Comparison of ENCODE assay signal across 14 mouse cellular contexts in the genomic region with DNA sequence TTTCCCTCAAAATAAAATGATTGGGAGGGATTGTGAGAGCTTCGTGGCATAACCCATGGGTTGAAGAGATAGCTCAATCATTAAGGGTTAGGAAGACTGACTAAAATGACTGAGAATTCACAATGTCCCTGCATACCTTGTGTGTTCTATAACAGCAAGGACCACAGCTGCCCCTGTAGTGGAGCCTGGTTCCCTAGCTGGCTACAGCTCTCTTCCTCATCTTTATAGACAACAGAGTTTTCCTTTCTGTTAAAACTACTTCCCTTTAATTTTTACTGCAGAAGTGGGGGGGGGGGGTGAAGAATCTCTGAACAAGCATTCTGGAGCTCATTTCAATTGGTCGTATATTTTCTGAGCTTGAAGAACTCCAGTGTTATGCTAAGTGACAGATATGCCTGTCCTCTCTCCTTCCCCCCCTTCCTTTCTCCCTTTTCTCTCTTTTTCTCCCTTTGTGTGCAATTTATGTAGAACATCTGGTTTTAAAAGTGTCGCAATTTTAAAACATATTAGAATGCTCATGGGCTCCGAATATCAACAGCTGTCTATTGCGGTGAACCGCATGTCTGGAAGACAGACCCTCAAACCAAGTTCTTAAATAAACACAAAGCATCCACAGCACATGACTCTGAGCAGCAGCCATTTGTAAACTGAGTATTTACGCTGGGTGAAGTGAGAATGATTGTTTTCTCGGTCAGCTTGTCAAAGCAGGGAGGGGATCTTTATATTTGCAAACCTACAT.
DNase-seq lines count a peak whose midpoint lies in the region; ATAC-seq and TF ChIP-seq lines count a peak whose summit lies in the region.
"Had no signal": no experiment of that assay in that cellular context is flagged by ENCODE, and none has a peak within 500 bp of the region (broad histone marks: within the 10 kb centered on the region; RNA-seq: fewer than 3 reads in every experiment).

No protein-coding gene starts in this region.

- H3K4me2 ChIP-seq in stomach, embryonic 14.5 days (replicated peaks; ENCODE audit: low read depth, low read length) = no peak overlapping the region
- H3K4me2 ChIP-seq in stomach, postnatal 0 days (replicated peaks; ENCODE audit: low read depth) = no peak overlapping the region
- H3K4me2 ChIP-seq in intestine, embryonic 16.5 days (ENCODE audit: low read depth, low read length) = no peak overlapping the region
- H3K4me2 ChIP-seq in hindbrain, postnatal 0 days (ENCODE audit: low read depth, low read length) = no peak overlapping the region
- H3K4me2 ChIP-seq: liver, embryonic 11.5 days had no signal

- H3K27ac ChIP-seq in stomach, embryonic 14.5 days (ENCODE audit: low read length) = peak overlapping the region; percentile 30; the same call in 1 of the 2 replicates
- no peak overlapping the region for H3K27ac ChIP-seq in stomach, postnatal 0 days (replicated peaks)
- peak overlapping the region; percentile 26 for H3K27ac ChIP-seq in intestine, embryonic 16.5 days (ENCODE audit: low read length)
- no peak overlapping the region for H3K27ac ChIP-seq in hindbrain, postnatal 0 days

- WGBS in stomach, embryonic 14.5 days = 33% methylated on average over 8 of the region's 8 CpGs
- WGBS in stomach, postnatal 0 days = 33% methylated on average over 8 of the region's 8 CpGs
- 42% methylated on average over 8 of the region's 8 CpGs for WGBS in intestine, embryonic 16.5 days
- WGBS in hindbrain, postnatal 0 days = 81% methylated on average over 8 of the region's 8 CpGs

- H3K4me3 ChIP-seq in stomach, embryonic 14.5 days (ENCODE audit: low read depth, low read length) = no peak overlapping the region
- no peak overlapping the region for H3K4me3 ChIP-seq in stomach, postnatal 0 days (ENCODE audit: low read depth, low read length)
- H3K4me3 ChIP-seq in intestine, embryonic 16.5 days (ENCODE audit: low read length) = no peak overlapping the region
- no peak overlapping the region for H3K4me3 ChIP-seq in hindbrain, postnatal 0 days (ENCODE audit: low read length)
- H3K4me3 ChIP-seq: myocyte had no signal

- DNase-seq in kidney, postnatal 14 days = peak; percentile 14
- DNase-seq in kidney, postnatal 36 days = no peak
- no peak for DNase-seq in stomach, postnatal 0 days (ENCODE audit: low spot score)
- no peak for DNase-seq in hindbrain, postnatal 0 days (ENCODE audit: low spot score)
- no peak for DNase-seq in cerebellum, adult 8-10 months
- DNase-seq: cerebellum, postnatal 10 days; embryo, embryonic 11 days; forebrain, postnatal 0 days; midbrain, embryonic 14.5 days; right cerebral cortex, postnatal 4 days had no signal

- no peak overlapping the region for H3K9ac ChIP-seq in stomach, embryonic 14.5 days (replicated peaks; ENCODE audit: low read depth, low read length)
- no peak overlapping the region for H3K9ac ChIP-seq in stomach, postnatal 0 days (ENCODE audit: low read length)
- no peak overlapping the region for H3K9ac ChIP-seq in intestine, embryonic 16.5 days (ENCODE audit: low read depth, low read length)
- no peak overlapping the region for H3K9ac ChIP-seq in hindbrain, postnatal 0 days (replicated peaks; ENCODE audit: low read length)
- H3K9ac ChIP-seq: forebrain, postnatal 0 days had no signal

- TF ChIP-seq CTCF in stomach, postnatal 0 days (IDR thresholded peaks at IDR 0.05; ENCODE audit: low read depth) = no peak
- no peak for TF ChIP-seq CTCF in hindbrain, postnatal 0 days (IDR thresholded peaks at IDR 0.05; ENCODE audit: low read depth)

- ATAC-seq in stomach, embryonic 14.5 days (ENCODE audit: insufficient number of reproducible peaks, insufficient read depth, low FRiP score, low read depth) = peak; percentile 71; the same call in 1 of the 2 replicates
- no peak for ATAC-seq in stomach, postnatal 0 days (ENCODE audit: low FRiP score, low TSS enrichment)
- peak; percentile 86 for ATAC-seq in intestine, embryonic 16.5 days
- no peak for ATAC-seq in hindbrain, postnatal 0 days
- ATAC-seq: forebrain, postnatal 0 days had no signal

- H3K27me3 ChIP-seq in stomach, embryonic 14.5 days (ENCODE audit: control insufficient read depth, insufficient read depth, low read length) = no peaks in the 10 kb centered on the region
- H3K27me3 ChIP-seq in stomach, postnatal 0 days (ENCODE audit: control insufficient read depth, insufficient read depth, low read length) = no peaks in the 10 kb centered on the region
- no peaks in the 10 kb centered on the region for H3K27me3 ChIP-seq in intestine, embryonic 16.5 days (replicated peaks; ENCODE audit: control insufficient read depth, insufficient read depth, low read length)
- no peaks in the 10 kb centered on the region for H3K27me3 ChIP-seq in hindbrain, postnatal 0 days (ENCODE audit: insufficient read depth, low read length)

- no peaks in the 10 kb centered on the region for H3K9me3 ChIP-seq in stomach, embryonic 14.5 days (ENCODE audit: control insufficient read depth, low read depth, low read length)
- no peaks in the 10 kb centered on the region for H3K9me3 ChIP-seq in stomach, postnatal 0 days (ENCODE audit: control insufficient read depth, low read length)
- H3K9me3 ChIP-seq in intestine, embryonic 16.5 days (ENCODE audit: control insufficient read depth, low read length) = no peaks in the 10 kb centered on the region
- H3K9me3 ChIP-seq in hindbrain, postnatal 0 days (ENCODE audit: low read length) = no peaks in the 10 kb centered on the region

- H3K4me1 ChIP-seq in stomach, embryonic 14.5 days (ENCODE audit: control insufficient read depth, insufficient read depth, low read length) = 0 out of 2 replicates have a peak, but pooled peaks cover 2% of the 10 kb centered on the region
- H3K4me1 ChIP-seq in stomach, postnatal 0 days (replicated peaks; ENCODE audit: control insufficient read depth, insufficient read depth) = no peaks in the 10 kb centered on the region
- 0 out of 2 replicates have a peak, but pooled peaks cover 5% of the 10 kb centered on the region for H3K4me1 ChIP-seq in intestine, embryonic 16.5 days (ENCODE audit: control insufficient read depth, insufficient read depth, low read length)
- no peaks in the 10 kb centered on the region for H3K4me1 ChIP-seq in hindbrain, postnatal 0 days (ENCODE audit: insufficient read depth, low read length)

- TF ChIP-seq EP300 in stomach, postnatal 0 days (optimal IDR thresholded peaks at IDR 0.05) = no peak

- no peaks in the 10 kb centered on the region for H3K36me3 ChIP-seq in stomach, embryonic 14.5 days (ENCODE audit: control insufficient read depth, insufficient read depth, low read length)
- no peaks in the 10 kb centered on the region for H3K36me3 ChIP-seq in stomach, postnatal 0 days (ENCODE audit: control insufficient read depth, insufficient read depth, low read length)
- no peaks in the 10 kb centered on the region for H3K36me3 ChIP-seq in intestine, embryonic 16.5 days (ENCODE audit: control insufficient read depth, insufficient read depth, low read length)
- no peaks in the 10 kb centered on the region for H3K36me3 ChIP-seq in hindbrain, postnatal 0 days (ENCODE audit: insufficient read depth, low read length)

Comparison
In these comparisons a context has a peak if more than half of its experiments do, and no peak if none do; other contexts are left out.
1. ATAC-seq: peak in stomach, embryonic 14.5 days (single experiment) and intestine, embryonic 16.5 days (single experiment); none in stomach, postnatal 0 days (single experiment) and hindbrain, postnatal 0 days (single experiment).
2. H3K27ac ChIP-seq: peak in stomach, embryonic 14.5 days (single experiment) and intestine, embryonic 16.5 days (single experiment); none in stomach, postnatal 0 days (single experiment) and hindbrain, postnatal 0 days (single experiment).